Mouse (Mus musculus) liver, embryonic 15.5 days (tissue): ENCODE results near the gene T. TPM values are rescaled to one million over a fixed set of nuclear protein-coding genes. Genes with fewer than 3 reads are reported as not detected.

Experiments
- ATAC-seq: fragments of 200-750 bp; cut with Nextera tagmentation; 2 replicates; pipeline ENCODE4 v1.8.0; 2017; ENCODE audit warnings: moderate number of reproducible peaks, mild to moderate bottlenecking, moderate library complexity; ENCODE audit not compliant: insufficient read depth
- H3K27ac ChIP-seq: fragments of 300-500 bp; sonication (generic); replicated peaks from 2 replicates; pipeline ENCODE4 v1.5.1; 2015; ENCODE audit warnings: mild to moderate bottlenecking, inconsistent platforms
- H3K27me3 ChIP-seq: fragments of 300-500 bp; sonication (generic); 2 replicates; pipeline ENCODE4 v1.6.1; 2015; ENCODE audit warnings: mild to moderate bottlenecking, inconsistent platforms
- H3K36me3 ChIP-seq: fragments of 300-500 bp; sonication (generic); replicated peaks from 2 replicates; pipeline ENCODE4 v1.6.1; 2015; ENCODE audit warnings: moderate library complexity, mild to moderate bottlenecking, inconsistent platforms
- H3K4me1 ChIP-seq: fragments of 300-500 bp; sonication (generic); replicated peaks from 2 replicates; pipeline ENCODE4 v1.6.1; 2015; ENCODE audit warnings: inconsistent platforms
- H3K4me2 ChIP-seq: fragments of 300-500 bp; sonication (generic); 2 replicates; pipeline ENCODE4 v1.6.1; 2015; ENCODE audit warnings: moderate library complexity, mild to moderate bottlenecking, inconsistent platforms
- H3K4me3 ChIP-seq: fragments of 300-500 bp; sonication (generic); replicated peaks from 2 replicates; pipeline ENCODE4 v1.5.1; 2015; ENCODE audit warnings: mild to moderate bottlenecking, inconsistent platforms
- H3K9ac ChIP-seq: fragments of 300-500 bp; sonication (generic); 2 replicates; pipeline ENCODE4 v1.6.1; 2015; ENCODE audit warnings: moderate library complexity, mild to moderate bottlenecking, inconsistent platforms
- H3K9me3 ChIP-seq: fragments of 300-500 bp; sonication (generic); replicated peaks from 2 replicates; pipeline ENCODE4 v1.6.1; 2016; ENCODE audit warnings: inconsistent platforms
- WGBS: fragments of 180-500 bp; shearing (Covaris S2); methylation state at CpG from one replicate; pipeline ENCODE4 v1.1.7; 2015; ENCODE audit warnings: mixed read lengths; ENCODE audit not compliant: insufficient replicate concordance; 5-methylcytosine and 5-hydroxymethylcytosine counted together
- polyA plus RNA-seq: library from polyadenylated mRNA; unstranded; fragments of >200 nt; fragmentation: Nextera tagmentation; extraction: Ambion mirVana; gene quantifications from 2 replicates; pipeline ENCODE4 v1.2.1, GENCODE M21; 2015

T gene
- polyA plus RNA-seq, 1 experiment from 2014 or later: not detected

DNA sequence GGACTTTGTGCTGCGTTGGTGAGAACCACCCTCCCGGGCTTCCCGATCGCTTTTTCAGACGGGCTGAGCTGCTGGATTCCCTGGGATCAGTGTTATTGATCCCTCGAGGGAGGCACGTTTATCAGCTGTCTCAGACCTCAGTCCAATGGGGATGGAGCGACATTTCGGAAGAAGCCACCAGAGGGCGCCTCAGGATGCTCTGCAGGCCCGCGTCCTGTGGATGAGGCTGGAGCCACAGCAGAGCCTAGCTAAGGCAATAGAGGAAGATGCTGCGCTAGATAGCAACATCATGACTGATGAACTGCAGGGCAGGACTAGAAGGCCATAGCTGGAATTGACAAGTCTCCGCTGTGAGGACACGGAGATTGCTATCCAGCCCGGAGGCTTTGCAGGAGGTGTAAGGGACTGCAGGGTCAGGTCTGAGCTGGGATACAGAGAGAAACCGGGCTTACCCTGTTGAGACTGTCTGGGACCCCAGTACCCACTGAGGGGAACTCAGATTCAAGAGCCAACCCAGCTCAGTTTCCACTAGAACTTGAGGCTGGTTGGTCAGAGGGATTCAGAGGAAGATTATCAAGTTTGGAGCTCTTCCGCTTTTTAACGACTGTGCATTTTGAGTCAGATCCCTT, 34.6 kb downstream of the T start:
- Histone ChIP-seq H3K9ac (no peak overlapping the region), H3K27ac (no peak overlapping the region), H3K36me3 (no peaks in the 10 kb centered on the region), H3K9me3 (no peaks in the 10 kb centered on the region), H3K4me3 (no peak overlapping the region), H3K4me1 (no peaks in the 10 kb centered on the region), H3K27me3 (peaks cover 42% of the 10 kb centered on the region), H3K4me2 (no peak overlapping the region)
- no peak for ATAC-seq
- WGBS: 15% methylated on average over 19 of the region's 19 CpGs

DNA sequence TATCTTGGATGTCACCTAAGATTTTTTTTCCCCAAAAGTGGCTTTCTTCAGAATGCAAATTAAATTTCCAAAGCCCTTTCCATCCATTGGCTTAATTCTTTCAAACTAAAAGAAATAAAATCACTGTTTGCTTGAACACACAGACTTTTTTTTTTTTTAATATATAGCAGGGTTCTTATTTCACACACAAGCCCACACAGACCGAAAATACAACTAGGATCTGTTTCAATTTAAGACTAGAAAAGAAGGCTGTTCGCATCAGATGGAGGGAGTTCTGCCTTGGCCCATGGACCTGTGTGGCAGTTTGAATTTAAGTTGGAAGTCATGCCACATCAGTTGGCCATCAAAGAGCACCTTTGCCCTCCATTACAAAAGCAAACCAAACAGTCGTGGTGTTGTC, 44.3 kb downstream of the T start:
- Histone ChIP-seq H3K4me2 (no peak overlapping the region), H3K27ac (no peak overlapping the region), H3K27me3 (no peaks in the 10 kb centered on the region; the same call in 1 of the 2 replicates), H3K9ac (no peak overlapping the region), H3K4me3 (no peak overlapping the region), H3K4me1 (no peaks in the 10 kb centered on the region), H3K36me3 (no peaks in the 10 kb centered on the region), H3K9me3 (no peaks in the 10 kb centered on the region)
- 50% methylated on average over 3 of the region's 3 CpGs for whole genome bisulfite sequencing
- no peak for ATAC-seq

DNA sequence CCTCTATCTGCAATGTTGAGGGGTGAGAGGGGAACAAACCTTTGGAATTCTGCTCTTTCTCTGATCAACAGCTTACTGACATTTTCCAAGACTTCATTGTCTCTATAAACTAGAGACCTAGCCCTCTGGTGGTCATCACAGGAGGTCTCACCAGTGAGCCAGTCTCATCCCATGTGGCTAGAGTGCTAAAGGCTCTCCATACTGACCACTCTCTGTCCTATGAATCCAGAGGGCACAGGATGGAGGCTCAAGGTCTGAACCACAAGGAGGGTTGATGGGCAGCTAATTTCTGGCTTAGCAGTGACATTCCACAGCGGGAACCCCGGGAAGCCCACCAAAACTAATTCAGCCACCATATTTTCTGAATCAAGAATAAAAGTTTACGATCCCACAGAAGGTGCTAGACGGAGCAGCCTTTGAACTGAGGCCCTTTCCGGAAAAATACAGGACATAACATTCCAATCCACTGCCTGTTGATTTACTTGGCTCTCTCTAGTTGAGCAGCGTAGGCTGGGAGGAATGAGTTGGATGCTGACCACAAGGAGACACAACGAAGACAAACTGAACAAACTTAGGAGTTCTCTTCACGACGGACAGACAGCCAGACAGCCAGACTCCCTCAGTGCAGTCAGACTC, 45.4 kb downstream of the T start:
- no peak overlapping the region for H3K9ac ChIP-seq
- no peaks in the 10 kb centered on the region for H3K27me3 ChIP-seq
- no peaks in the 10 kb centered on the region for H3K4me1 ChIP-seq
- 62% methylated on average over 9 of the region's 9 CpGs for WGBS
- no peaks in the 10 kb centered on the region for H3K9me3 ChIP-seq
- H3K4me2 ChIP-seq: no peak overlapping the region
- no peak for ATAC-seq
- H3K27ac ChIP-seq: no peak overlapping the region
- H3K36me3 ChIP-seq: no peaks in the 10 kb centered on the region
- H3K4me3 ChIP-seq: no peak overlapping the region

DNA sequence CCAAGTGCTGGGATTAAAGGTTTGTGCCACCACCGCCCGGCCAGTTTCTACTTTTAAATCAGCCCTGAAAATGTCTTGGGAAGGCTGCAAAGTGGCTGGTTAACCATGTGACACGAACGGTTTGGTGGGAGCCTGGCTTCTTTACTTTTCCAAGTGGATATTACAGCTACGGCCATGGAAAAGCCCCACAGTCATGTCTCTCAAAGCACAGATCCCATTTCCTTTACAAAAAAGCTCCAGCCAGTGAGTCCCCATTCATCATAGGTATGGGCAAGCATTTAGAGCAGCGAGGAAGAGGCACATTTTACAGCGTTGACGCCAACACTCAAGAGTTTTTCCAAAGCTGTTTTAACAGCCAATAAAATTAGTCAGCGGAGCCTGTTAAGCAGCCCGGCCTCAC, 47.6 kb downstream of the T start:
- Histone ChIP-seq H3K9me3 (no peaks in the 10 kb centered on the region), H3K27ac (no peak overlapping the region), H3K4me2 (no peak overlapping the region), H3K4me3 (no peak overlapping the region), H3K9ac (no peak overlapping the region), H3K4me1 (no peaks in the 10 kb centered on the region), H3K36me3 (no peaks in the 10 kb centered on the region), H3K27me3 (0 out of 2 replicates have a peak, but pooled peaks cover 4% of the 10 kb centered on the region)
- ATAC-seq: no peak
- 67% methylated on average over 10 of the region's 10 CpGs for whole genome bisulfite sequencing

DNA sequence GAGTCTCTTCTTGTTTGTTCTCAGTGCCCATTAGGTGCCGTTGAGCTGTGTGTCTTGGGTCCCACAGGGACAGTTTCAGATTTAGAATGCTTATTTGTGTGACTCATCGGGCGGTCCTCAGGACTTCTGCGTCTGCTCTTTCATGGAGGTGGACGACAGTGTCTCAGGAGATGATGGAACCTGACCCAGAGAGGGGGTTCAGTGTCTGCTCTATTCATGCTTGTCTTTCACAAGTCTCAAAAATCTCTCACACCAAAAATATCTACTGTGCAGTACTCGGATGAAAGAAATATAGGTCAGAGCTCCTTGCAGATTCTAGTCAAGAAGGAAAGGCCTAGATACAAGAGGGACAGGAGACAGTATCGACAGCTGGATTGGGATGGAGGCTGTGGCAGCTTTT, 48.7 kb downstream of the T start:
- 68% methylated on average over 7 of the region's 7 CpGs for WGBS
- no peak for ATAC-seq
- no peaks in the 10 kb centered on the region for H3K4me1 ChIP-seq

DNA sequence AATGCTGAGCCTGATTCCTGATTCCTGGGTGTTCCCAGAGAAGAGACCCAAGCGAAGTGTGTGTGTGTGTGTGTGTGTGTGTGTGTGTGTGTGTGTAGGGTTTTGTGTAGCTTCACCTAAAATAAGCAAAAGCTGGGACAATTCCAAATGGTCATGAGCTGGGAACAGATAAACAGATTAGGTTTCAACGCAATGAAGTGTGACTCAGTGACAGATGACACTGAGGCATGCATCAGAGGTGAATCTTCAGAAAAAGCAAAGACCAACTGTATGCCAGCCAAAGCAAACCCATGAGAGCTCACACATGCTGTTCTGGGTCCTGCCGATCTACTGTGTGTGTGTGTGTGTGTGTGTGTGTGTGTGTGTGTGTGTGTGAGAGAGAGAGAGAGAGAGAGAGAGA, 50.0 kb downstream of the T start:
- no peaks in the 10 kb centered on the region for H3K4me1 ChIP-seq
- no peak overlapping the region for H3K27ac ChIP-seq
- 34% methylated on average over 3 of the region's 3 CpGs for WGBS
- no peak overlapping the region for H3K9ac ChIP-seq
- no peak overlapping the region for H3K4me2 ChIP-seq
- no peaks in the 10 kb centered on the region for H3K36me3 ChIP-seq
- 0 out of 2 replicates have a peak, but pooled peaks cover 4% of the 10 kb centered on the region for H3K27me3 ChIP-seq
- no peaks in the 10 kb centered on the region for H3K9me3 ChIP-seq
- ATAC-seq: no peak
- no peak overlapping the region for H3K4me3 ChIP-seq

More for the DNA sequence above, 48.7 kb downstream of the T start:
- H3K4me2 ChIP-seq: no peak overlapping the region
- no peak overlapping the region for H3K9ac ChIP-seq
- H3K27me3 ChIP-seq: 0 out of 2 replicates have a peak, but pooled peaks cover 4% of the 10 kb centered on the region
- no peak overlapping the region for H3K4me3 ChIP-seq
- H3K36me3 ChIP-seq: no peaks in the 10 kb centered on the region
- no peak overlapping the region for H3K27ac ChIP-seq
- no peaks in the 10 kb centered on the region for H3K9me3 ChIP-seq

DNA sequence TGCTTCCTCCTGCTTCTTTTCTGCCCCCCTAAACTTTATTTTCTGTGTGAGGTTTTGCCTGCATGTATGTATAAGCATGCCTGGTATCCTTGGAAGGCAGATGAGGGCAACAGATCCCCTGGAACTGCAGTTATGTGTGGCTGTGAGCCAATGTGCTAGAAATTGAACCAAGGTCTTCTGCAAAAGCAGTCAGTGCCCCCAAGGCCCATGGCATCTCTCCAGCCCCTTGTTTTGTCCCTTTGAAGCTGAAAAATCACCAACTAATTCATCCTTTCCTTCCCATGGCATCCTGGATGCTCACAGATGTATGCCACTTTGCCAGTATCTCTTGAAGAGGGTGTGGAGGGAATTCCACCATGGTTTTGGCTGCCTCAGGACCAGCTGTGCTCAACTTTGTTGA, 50.9 kb downstream of the T start:
- Histone ChIP-seq H3K27me3 (0 out of 2 replicates have a peak, but pooled peaks cover 4% of the 10 kb centered on the region), H3K9me3 (no peaks in the 10 kb centered on the region), H3K4me3 (no peak overlapping the region), H3K9ac (no peak overlapping the region), H3K4me2 (no peak overlapping the region), H3K4me1 (no peaks in the 10 kb centered on the region), H3K36me3 (no peaks in the 10 kb centered on the region), H3K27ac (no peak overlapping the region)
- ATAC-seq: no peak

DNA sequence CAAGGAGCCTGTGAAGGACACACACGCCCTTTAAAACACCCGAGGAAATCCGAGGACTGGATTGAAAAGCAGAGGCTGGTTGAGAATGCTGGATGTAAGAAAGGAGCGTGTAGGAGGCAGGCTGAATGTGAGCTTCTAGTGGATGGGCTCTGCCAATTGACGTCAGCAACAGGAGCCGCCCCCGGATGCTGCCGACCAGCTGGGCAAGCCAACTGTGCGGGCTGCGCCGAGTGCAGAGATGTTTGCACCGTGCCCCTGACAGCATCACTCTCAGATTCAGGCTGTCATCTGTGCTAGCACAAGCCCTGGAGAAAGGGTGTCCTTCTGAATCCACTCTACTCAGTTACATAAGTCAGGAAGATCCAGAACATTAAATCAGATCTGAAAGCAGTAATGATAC, 53.6 kb downstream of the T start:
- H3K36me3 ChIP-seq: no peaks in the 10 kb centered on the region
- H3K9me3 ChIP-seq: no peaks in the 10 kb centered on the region
- no peak overlapping the region for H3K4me3 ChIP-seq
- ATAC-seq: no peak
- no peaks in the 10 kb centered on the region for H3K4me1 ChIP-seq
- H3K9ac ChIP-seq: no peak overlapping the region
- H3K27me3 ChIP-seq: 0 out of 2 replicates have a peak, but pooled peaks cover 4% of the 10 kb centered on the region
- WGBS: 46% methylated on average over 12 of the region's 12 CpGs
- H3K4me2 ChIP-seq: no peak overlapping the region
- no peak overlapping the region for H3K27ac ChIP-seq

DNA sequence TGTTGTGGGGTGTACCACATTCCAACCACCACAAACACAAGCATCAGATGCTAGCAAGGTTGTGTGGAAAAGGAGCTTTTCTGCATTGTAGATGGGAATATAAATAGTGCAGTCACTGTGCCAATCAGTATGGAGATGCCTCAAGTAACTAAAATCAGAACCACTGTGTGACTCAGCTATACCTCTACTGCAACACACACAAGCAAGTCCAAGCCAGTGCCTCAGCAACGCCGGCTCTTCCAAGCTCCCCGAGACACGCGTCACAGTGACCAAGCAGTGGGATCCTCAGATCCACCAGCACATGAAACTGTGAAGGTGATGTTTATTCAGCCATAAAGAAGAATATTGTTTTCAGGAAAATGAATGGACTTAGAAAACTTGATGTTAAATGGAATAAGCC, 56.7 kb downstream of the T start:
- Histone ChIP-seq H3K27ac (no peak overlapping the region), H3K4me1 (no peaks in the 10 kb centered on the region), H3K4me2 (no peak overlapping the region), H3K27me3 (no peaks in the 10 kb centered on the region), H3K9ac (no peak overlapping the region), H3K4me3 (no peak overlapping the region), H3K36me3 (no peaks in the 10 kb centered on the region), H3K9me3 (no peaks in the 10 kb centered on the region)
- WGBS: 72% methylated on average over 5 of the region's 5 CpGs
- no peak for ATAC-seq

Other genes with a start within 250 kb of the T start
- gene Ccr6, start 198.4 kb upstream of the T start, polyA plus RNA-seq: 0.09 TPM in 1 of 2 replicates, not detected in the other
- gene Mpc1, start 151.5 kb upstream of the T start, polyA plus RNA-seq: 135 and 142 TPM in 2 replicates
- 50.1 and 61.0 TPM in 2 replicates for gene Sft2d1, start 123.3 kb upstream of the T start, polyA plus RNA-seq
- 0.05 and 0.06 TPM in 2 replicates for gene Prr18, start 97.0 kb upstream of the T start, polyA plus RNA-seq
- gene T2, start 78.4 kb upstream of the T start, polyA plus RNA-seq: not detected in 2 replicates
- gene Pde10a, start 90.9 kb downstream of the T start, polyA plus RNA-seq: 0.53 and 0.67 TPM in 2 replicates
- gene Gm17087, start 132.5 kb downstream of the T start, polyA plus RNA-seq: not detected in 2 replicates